Mouse (Mus musculus) A20 (cell line): ENCODE results near the gene Slc25a36.

Experiments
- DNase-seq: peaks from one replicate; pipeline ENCODE4 v3.0.0-alpha.2; 2011; ENCODE audit warnings: low read depth, low spot score

Slc25a36 gene

DNA sequence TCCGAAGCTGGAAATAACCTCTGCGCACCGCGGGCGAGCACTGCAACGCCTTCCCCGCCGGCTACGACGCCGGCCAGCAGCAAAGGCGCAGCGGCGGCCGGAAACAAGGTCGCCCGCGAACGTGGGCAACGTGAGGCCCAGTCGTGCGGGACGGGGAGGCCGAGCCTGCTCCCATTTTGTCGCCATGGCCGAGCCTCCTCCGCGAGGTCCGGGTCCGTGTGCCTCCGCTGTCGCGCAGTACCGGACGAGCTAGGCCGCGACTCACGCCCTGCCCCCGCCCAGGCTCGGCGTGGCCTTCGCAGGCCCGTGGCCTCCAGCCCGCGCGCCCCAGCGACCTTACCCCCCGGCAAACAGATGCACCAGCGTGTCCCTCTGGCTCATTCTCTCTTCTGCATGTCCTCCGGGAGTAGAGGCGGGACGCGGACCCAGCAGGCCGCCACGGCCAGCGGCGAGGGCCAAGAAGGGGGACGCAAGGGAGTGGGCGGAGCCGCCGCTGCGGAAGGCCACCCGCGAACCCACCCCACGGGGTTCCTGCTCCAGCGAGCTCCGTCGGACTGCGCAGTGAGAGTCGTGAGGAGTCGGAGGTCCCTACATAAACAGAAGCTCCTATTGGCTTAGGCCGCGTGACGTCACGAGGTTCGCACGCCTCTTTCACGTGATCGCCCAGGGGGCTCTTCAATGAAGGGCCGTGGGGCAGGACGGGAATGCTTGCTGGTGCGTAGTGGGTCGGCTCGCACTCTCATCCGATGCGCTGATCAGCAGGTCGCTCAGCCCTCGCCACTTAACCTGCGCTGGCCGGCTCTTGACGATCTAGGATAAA, at the start of gene Slc25a36:
Gene Slc25a36, minus strand, starts transcription at position 587 of the 820 bp plus-strand sequence.
- DNase-seq, result peak; percentile 99

DNA sequence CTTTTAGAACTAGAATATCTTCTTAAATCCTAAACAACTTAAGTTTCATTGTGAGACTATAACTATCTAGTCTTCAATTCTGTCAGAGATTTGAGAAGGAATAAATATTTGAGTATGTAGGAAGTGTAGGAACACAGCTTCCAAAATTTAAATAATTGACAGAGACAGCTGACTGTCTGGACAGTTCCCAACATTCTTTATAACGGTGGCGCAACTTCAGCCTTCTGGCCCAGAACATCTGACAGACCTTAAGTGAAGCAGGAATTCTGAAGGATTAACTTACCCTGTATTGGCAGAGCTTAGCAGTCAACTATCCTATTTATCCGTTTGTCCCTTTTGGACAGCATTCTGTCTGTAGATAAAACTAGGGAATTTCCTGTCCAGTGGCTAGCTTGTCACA, 47.5 kb upstream of the Slc25a36 start:
- no peak for DNase-seq

DNA sequence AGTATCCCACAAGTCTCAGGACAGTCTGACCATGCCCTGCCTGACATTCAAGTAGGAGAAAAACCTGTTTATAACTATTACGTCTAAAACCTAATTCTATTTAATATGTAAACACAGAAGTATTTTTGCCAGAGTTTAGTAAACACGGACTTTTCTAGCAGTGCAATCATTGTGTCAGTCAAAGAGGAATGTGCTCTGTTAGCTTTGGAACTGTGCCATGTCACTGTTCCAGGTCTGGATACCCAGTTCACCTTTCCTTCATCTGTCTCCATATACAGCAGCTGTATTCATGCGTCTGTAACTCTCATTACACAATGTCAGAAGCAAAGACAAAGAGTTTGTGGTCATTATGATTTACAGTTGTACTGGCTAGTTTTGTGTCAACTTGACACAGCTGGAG, 45.0 kb upstream of the Slc25a36 start:
- DNase-seq, result no peak

DNA sequence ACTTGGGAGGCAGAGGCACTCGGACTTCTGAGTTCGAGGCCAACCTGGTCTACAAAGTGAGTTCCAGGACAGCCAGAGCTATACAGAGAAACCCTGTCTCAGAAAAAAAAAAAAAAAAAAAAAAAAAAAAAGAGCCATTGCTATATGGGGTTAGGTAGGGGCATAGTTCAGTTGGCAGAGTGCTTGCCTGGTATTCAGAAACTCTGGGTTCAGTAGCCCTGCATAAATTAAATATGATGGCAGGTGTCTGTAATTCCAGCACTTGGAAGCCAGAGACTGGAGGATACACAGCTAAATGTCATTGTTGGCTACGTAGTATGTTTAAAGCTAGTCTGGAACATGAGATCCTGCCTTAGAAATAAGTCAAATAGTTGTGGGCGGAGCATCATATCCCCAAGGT, 44.0 kb upstream of the Slc25a36 start:
- DNase-seq, result no peak

DNA sequence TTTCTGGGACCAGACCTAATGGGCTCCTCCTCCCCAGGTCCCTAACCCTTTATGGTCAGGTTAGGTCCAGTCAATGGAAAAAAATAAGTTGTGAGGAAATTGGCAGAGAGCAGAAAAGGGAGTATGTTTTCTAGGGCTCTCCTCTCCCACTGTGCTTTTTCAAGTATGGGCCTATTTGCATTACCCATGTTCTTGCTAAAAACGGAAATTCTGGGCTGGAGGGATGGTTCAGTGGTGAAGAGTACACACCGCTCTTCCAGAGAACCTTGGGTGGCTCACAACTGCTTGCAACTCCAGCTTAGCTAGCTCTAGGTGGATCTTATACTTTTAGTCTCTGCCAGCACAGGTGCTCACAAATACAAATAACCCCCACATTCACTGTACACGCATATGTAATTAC, 42.0 kb upstream of the Slc25a36 start:
- no peak for DNase-seq

DNA sequence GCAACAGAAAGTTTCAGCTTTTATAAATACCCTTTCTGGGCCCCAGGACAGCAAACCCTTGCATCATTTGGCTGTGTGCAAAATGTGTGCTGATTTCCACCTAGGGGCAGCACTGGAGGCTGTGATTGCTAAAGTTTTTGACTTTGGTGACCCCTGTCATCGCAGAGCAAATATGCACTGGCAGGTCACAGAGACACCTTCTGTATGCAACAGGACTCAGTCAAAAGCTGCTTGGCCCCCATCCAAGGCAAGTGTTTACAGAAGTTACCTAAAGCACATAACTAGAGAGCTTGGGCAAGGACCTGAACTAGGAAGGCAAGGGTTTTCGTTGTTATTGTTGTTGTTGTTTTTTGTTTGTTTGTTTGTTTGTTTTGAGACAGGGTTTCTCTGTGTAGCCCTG, 36.3 kb upstream of the Slc25a36 start:
- no peak for DNase-seq

DNA sequence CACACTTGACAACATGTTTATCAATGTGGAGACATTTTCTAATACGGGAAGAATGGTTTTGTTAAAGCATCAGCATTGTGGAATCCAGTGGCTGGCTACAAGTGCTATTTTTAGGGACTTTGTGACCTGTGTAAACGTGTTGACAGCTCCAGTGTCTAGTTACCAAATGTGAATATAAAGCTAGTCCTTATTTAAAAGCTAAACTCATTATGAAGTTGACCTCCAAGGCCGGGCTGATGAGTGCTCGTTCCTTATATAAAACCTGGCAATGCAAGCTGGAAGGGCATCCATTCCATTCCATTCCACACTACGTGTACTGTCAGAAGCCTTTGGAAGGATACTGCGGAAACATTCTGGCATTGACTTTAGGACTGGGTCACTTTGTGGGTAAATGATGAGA, 34.4 kb upstream of the Slc25a36 start:
- DNase-seq, result no peak

DNA sequence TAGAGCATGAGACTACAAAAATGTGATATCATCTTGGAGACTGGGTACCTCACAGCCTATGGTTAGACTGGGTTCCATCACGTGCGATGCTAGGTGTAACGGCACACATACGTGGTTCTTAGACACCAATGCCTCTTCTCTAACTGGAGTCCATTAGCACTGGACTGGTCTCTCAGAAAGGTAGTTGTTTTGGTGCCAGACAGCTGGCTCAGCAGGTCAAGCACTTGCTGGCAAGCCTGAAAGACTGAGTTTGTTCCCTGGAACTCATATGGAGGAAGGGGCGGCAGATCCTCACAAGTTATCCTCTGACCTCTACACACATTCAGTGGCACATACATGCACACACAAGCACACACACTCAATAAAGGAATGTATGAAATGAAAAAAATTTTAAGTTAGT, 32.5 kb upstream of the Slc25a36 start:
- no peak for DNase-seq

DNA sequence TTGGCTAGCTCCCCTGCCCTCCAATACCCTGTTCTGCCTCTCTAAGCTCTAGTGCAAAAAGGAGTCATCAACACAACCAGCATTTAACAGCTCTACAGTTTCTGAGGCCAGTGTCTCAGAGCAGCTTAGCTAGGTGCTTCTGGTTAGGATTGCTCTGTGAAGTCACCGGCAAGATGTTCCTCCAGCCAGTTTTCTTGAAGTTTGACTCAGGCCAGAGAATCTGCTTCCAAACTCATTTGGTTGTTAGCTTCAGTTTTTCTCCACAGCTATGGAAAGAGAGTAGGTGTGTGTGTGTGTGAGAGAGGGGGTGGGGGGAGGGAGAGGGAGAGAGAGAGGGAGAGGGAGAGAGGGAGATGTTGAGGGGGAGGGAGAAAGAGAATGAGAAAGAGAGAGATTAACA, 31.6 kb upstream of the Slc25a36 start:
- DNase-seq, result no peak

DNA sequence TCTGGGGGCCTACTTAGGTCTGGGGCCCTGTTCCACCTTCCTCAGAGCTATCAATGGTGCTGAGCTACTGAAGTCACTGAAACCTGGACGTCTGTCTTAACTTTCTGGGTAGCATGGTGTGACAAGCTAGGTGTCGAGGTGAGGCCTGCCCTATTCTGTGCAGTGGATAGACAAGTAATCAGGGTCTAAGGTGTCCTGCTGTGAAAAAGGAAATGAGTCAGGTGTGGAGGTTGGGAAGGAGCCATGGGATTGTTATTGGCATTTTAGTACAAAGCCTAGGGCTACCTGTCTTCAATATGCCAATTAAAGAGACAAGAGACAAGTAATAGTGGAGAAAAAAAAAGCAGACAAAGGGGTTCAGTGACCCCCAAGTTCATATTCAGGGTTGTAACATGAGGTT, 30.8 kb upstream of the Slc25a36 start:
- no peak for DNase-seq

DNA sequence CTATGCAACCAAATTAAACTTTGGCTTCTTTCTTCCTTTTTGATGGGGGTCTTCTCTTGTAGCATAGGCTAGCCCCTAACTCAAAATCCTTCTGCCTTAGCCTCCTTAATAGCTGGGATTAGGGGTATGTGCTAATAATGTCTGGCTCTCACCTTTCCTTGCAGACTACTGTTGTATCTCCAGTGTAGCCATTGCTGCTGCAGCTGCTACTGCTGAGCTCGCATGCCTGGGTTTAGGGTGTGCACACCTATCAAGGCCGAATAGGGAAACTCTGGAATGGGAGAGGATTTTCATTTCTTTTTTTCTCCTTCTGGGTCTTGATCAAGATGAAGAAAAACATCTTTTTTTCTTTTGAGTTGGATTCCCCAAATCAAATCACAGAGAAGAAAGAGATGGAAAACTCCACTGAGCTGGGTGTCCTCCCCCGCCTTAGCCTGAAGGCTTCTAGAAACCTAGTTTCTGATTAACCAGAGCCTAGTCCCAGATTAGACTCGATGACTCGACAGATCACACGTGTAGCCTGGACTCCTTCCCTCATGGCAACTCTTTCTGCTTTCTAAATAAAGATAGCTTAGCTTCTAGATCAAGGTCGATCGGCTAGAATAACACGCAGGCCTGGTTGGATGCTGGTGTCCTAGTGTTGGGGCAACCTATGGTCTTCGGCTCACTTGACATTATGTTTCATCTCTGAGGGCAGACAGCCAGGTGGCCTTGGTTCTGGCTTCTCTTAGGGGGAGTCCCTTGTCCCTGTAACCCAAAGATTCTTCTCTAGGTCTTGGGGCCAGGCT, 29.4 kb upstream of the Slc25a36 start:
- DNase-seq, result no peak

DNA sequence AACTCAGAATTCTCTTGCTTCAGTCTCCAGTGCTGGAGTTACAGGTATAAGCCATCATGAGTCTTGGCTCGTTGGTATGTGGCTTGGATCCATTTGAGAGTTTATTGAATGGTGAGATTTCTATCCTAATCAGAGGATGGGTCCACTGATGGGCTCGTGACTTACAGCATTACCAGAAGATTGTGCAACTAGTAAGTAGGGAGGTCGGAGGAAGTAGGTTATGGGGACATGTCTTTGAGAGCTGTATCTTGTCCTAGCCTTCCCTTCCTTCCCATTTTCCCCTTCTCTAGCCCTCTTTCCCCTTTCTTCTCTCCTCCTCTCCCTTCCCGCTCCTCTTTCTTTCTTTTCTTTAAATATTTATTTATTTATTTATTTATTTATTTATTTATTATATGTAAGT, 26.7 kb upstream of the Slc25a36 start:
- DNase-seq, result no peak

DNA sequence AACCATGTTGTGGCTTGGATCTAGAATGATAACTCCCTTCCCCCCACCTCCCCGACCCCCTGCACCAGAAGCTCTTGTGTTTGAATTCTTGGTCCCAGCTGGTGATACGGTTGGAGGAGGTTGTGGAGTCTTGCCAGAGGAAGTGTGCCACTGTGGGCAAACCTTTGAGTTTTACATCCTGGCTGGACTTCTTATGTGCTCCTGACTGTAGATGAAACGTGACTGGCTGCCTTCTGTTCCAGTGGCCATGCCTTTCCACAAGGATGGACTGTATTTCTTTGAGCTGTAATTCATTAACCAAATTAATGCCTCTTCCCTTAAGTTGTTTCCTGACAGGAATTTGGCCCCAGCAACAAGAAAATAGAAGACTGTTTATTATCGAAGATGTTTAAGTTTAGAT, 26.2 kb upstream of the Slc25a36 start:
- no peak for DNase-seq

DNA sequence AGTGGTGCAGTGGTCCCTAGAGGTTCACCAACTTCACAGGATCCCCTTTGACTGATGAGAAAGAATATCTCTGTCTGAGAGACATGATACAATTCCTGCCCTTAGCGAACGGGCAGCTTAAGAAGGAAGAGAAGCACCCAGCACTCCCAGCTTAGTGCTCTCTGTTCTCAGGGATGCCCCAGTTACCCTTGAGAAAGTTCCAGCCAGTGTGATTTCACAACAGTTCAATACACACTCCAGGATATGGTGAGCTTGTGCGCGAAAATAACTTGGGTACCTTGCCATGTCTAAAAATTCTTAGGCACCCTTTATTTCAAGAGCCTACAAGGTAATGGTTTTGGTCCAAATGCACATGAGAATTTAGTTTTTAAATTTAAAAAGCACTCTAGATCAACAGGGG, 24.9 kb upstream of the Slc25a36 start:
- no peak for DNase-seq

DNA sequence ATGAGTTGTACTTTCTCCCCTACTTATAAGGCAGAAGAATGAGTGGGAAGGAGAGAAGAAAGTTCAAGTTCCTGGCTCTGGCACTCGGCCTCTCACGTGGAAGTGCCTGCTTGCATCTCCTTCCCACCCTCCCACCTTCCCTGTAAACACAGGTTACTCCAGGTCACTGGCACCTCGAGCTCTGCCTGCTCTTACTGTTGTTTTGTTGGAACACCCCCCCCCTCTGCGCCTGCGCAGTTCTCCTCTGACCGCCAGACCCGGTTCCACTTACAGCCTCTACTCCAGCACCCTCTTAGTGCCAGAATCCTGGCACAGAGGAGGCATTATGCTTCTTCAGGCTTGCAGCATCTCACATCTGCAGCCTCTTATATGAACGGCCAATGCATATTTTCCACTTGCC, 22.2 kb upstream of the Slc25a36 start:
- no peak for DNase-seq

DNA sequence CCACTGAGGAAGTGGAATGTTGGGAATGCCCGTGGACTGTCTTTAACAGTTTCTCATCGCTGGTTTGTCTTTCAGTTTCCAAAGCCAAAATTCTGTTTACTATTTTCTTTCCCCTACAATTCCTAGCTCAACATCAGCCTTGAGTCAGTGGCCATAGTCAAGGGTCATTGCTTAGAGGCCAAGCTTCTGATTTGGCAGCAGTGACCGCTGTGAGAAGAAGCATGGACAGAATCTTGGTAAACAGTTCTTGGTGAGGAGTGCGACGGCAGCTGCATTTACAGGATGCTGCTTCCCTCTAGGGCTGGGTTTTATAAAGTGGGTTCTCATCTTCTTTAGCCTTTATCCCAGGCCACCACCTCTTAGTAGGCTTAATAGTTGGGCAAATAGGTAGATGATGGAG, 19.0 kb upstream of the Slc25a36 start:
- DNase-seq, result no peak

DNA sequence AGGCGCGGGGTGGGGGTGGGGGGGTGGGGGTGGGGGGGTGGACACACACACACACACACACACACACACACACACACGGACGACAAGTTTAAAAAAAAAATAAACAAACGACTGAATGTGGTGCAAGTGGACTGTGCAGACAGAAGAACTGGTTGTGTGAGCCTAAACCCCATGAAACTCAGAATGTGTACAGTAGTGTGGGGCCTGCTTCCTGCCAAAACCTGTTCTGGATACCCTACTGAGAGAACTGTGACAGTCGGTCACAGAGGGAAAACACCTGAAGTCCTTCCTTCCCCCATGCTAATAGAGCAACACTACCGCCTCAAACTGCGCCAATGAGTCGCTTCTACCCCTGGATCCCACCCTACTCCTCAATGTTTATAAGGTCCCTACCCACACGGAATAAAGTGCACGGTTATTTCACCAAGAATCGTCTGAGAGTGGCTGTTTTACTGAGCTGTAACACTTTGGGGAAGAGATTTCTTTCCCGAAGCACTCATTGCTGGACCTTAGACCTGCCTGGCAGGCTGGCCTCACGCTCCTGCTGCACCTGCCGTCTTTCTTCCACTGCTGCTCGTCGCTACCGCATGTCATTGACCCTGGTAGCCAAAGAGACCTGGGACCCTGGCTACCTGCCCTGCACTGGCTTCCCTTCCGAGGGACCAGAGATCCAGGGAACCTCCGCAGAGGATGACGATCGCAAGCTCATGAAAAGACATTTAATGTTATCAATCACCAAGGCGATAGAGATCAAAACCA, 13.2 kb upstream of the Slc25a36 start:
- DNase-seq, result no peak

DNA sequence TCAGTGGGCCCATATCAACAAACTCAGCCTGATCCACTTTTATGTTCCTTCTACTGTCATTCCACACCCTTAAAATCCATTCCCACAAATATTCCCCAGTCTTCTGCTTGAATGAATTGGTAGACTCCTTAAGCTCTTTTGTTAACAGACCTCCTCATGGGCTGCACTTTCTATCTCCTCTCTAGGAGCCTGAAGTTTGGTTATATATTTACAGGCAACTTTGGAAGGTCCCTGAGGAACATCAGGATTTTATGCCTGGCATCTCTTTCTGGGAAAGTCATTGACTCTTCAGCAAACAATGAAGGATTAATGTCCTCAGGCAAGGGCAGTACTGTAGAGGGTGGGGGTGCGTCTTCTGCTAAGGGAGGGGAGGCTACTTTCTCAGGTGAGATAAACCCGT, 10.5 kb upstream of the Slc25a36 start:
- no peak for DNase-seq

DNA sequence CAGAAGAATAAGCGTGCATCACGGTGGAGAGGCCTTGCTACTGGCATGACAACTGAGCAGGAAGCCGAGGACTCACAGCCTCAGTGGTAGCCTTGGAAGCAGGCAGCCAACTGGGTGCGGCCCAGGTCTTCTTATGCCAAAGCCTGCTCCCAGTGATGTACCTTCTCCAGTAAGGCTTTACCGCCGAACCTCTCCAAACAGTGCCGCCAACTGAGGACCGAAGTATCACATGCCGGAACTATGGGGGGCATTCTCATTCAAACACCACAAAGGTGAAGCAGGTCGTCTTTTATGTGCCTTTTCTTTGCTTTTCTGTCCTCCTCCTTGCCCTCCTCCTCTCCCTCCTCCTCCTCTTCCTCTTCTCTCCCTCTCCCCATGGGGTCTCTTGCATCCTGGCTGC, 3.3 kb upstream of the Slc25a36 start:
- no peak for DNase-seq

DNA sequence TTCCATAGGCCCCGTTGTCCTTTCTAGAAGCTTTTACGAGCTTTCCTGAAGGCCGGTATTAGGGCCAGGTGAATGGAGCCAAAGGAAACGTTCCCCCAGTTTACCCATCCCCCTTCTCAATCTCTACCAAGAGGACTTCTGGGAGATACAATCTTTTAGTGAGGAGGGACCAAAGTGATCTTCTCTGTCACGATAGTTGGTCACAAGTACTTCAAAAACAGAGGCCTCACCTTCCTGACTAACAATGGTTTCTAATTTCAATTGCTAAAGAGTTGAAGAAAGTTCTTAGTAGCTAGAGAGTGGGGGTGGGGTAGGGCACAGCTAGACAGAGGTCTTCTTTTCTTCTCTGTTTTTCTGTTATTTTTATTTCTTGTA, 2.6 kb upstream of the Slc25a36 start:
- no peak for DNase-seq

DNA sequence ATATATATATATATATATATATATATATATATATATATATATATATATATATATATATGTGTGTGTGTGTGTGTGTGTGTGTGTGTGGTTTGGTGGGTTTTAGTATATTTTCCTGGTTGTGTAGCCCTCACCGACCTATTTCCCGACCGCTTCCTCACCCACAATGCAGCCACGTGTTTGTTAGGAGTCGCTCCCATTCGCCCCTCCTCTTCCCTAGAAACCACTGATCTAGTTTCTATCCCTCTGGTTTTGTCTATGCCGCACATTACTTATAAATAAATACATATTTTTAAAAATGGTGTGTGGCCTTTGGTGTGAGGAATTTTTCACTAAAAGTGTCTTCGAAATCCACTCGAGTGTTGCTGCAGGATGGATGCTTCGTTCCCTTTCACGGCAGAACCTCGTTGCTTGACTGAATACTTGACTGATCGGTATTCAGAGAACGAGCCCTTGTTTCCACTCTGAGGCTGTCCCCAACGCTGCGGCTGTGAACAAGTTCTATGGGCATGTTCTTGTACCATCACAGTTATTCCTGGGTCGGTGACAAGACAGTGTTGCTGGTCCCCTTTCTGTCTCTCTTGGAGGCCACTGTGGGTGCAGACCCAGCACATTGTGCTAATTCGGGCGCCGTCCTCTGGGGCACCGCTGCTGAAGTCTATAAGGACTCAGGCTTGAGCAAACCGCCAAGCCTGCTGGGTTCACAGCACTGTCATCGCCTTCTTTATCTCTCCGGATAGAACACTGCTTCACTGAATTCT, 2.0 kb upstream of the Slc25a36 start:
- DNase-seq, result no peak

DNA sequence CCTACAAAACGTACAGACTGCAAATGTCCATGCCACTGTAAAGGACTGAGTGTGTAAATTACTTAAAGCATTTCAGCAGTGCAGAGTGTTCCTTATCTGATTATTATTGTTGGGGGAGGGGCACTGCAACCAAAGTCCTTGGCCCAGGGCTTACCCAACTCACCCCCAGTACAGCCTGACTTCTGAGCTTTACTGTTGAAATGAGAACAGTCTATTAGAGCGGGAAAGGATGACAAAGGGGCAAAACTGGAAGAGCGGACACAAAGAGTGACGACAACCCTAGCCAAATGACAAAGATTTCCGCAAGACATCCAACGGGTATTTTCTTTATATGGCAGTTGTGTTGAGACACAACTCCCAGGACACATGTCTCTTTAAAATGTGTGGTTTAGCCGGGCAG, 1.3 kb upstream of the Slc25a36 start:
- no peak for DNase-seq
